Mouse (Mus musculus): Measurements from ENCODE around the gene Zfp385b. TPM values are rescaled to one million over a fixed set of nuclear protein-coding genes. Genes with fewer than 3 reads are reported as not detected.

Zfp385b gene
- polyA plus RNA-seq, 1 experiment from 2014 or later = 1.7 TPM

DNA sequence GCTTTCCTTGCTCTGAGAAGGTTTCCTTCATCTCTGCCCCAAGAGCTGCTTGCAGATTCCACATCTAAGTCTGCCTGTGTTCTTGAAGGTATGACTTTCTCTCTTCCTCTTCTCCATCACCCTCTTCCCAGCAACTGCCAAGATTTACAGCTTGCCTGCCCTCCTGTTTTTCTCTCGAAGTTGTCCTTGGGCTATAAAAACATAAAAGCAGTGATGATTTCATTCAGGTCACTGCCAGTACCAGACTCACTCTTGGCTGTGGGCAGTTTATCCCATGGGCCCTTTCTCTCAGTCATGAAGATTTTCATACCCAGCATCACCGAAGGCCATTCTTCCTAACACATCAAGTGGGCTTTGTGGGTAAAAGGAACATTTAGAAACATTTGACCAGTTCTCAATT is 89.2 kb downstream of the Zfp385b start:
- no peaks in the 10 kb centered on the region for H3K36me3 ChIP-seq (ENCODE audit: control insufficient read depth, insufficient read depth, low read length)
- no peak for ATAC-seq (ENCODE audit: low FRiP score)
- no peak overlapping the region for H3K4me2 ChIP-seq
- 84% methylated on average over 2 of the region's 2 CpGs for WGBS
- no peaks in the 10 kb centered on the region for H3K27me3 ChIP-seq (ENCODE audit: control insufficient read depth, insufficient read depth, low read length)
- no peak overlapping the region for H3K9ac ChIP-seq (ENCODE audit: low read length)
- no peak for DNase-seq (ENCODE audit: low spot score, missing footprints)
- no peaks in the 10 kb centered on the region for H3K9me3 ChIP-seq (ENCODE audit: control insufficient read depth, low read length)
- H3K4me1 ChIP-seq (ENCODE audit: control insufficient read depth, insufficient read depth, low read length) = no peaks in the 10 kb centered on the region
- H3K4me3 ChIP-seq (ENCODE audit: low read depth, low read length) = no peak overlapping the region
- no peak overlapping the region for H3K27ac ChIP-seq (ENCODE audit: low read depth, low read length)

GRCm38 (mm10) chr2:77726798-77727197 is 92.6 kb downstream of the Zfp385b start:
- WGBS = 86% methylated on average over 7 of the region's 7 CpGs
- ATAC-seq (ENCODE audit: low FRiP score) = no peak
- H3K4me3 ChIP-seq (ENCODE audit: low read depth, low read length) = no peak overlapping the region
- no peak overlapping the region for H3K9ac ChIP-seq (ENCODE audit: low read length)
- H3K36me3 ChIP-seq (ENCODE audit: control insufficient read depth, insufficient read depth, low read length) = no peaks in the 10 kb centered on the region
- no peaks in the 10 kb centered on the region for H3K4me1 ChIP-seq (ENCODE audit: control insufficient read depth, insufficient read depth, low read length)
- no peaks in the 10 kb centered on the region for H3K27me3 ChIP-seq (ENCODE audit: control insufficient read depth, insufficient read depth, low read length)
- no peak overlapping the region for H3K27ac ChIP-seq (ENCODE audit: low read depth, low read length)
- DNase-seq (ENCODE audit: low spot score, missing footprints) = no peak
- H3K9me3 ChIP-seq (ENCODE audit: control insufficient read depth, low read length) = no peaks in the 10 kb centered on the region
- no peak overlapping the region for H3K4me2 ChIP-seq

GRCm38 (mm10) chr2:77720806-77721205 is 98.6 kb downstream of the Zfp385b start:
- no peaks in the 10 kb centered on the region for H3K36me3 ChIP-seq (ENCODE audit: control insufficient read depth, insufficient read depth, low read length)
- no peak overlapping the region for H3K4me3 ChIP-seq (ENCODE audit: low read depth, low read length)
- DNase-seq (ENCODE audit: low spot score, missing footprints) (no peak), ATAC-seq (ENCODE audit: low FRiP score) (no peak)
- H3K27me3 ChIP-seq (ENCODE audit: control insufficient read depth, insufficient read depth, low read length) = no peaks in the 10 kb centered on the region
- H3K4me2 ChIP-seq = no peak overlapping the region
- H3K4me1 ChIP-seq (ENCODE audit: control insufficient read depth, insufficient read depth, low read length) = no peaks in the 10 kb centered on the region
- 92% methylated on average over 4 of the region's 4 CpGs for WGBS
- H3K27ac ChIP-seq (ENCODE audit: low read depth, low read length) = no peak overlapping the region
- H3K9me3 ChIP-seq (ENCODE audit: control insufficient read depth, low read length) = no peaks in the 10 kb centered on the region
- no peak overlapping the region for H3K9ac ChIP-seq (ENCODE audit: low read length)

DNA sequence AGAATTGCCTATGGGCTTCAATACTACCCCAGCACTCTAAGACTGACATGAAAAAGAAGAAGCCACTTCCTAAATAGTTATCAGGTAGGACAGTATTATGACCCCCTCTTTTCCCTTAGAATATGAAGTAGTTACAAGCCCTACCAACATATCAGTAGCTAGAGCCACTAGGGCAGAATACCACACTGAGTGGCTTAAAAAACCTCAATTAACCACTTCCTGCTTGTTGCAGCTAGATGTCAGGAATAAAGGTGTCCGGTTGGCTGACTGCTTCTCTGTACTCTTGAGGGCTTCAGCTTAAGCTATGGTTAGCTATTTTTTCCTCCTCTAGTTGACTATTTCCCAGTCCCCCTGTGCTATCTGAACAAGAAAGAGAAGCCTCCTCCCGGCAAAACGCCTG is 103.1 kb downstream of the Zfp385b start:
- Histone ChIP-seq H3K4me3 (ENCODE audit: low read depth, low read length) (no peak overlapping the region), H3K36me3 (ENCODE audit: control insufficient read depth, insufficient read depth, low read length) (no peaks in the 10 kb centered on the region), H3K4me1 (ENCODE audit: control insufficient read depth, insufficient read depth, low read length) (no peaks in the 10 kb centered on the region), H3K27me3 (ENCODE audit: control insufficient read depth, insufficient read depth, low read length) (no peaks in the 10 kb centered on the region), H3K27ac (ENCODE audit: low read depth, low read length) (no peak overlapping the region), H3K4me2 (no peak overlapping the region), H3K9me3 (ENCODE audit: control insufficient read depth, low read length) (no peaks in the 10 kb centered on the region), H3K9ac (ENCODE audit: low read length) (no peak overlapping the region)
- WGBS = 93% methylated on average over 3 of the region's 3 CpGs
- DNase-seq (ENCODE audit: low spot score, missing footprints) = no peak
- no peak for ATAC-seq (ENCODE audit: low FRiP score)

DNA sequence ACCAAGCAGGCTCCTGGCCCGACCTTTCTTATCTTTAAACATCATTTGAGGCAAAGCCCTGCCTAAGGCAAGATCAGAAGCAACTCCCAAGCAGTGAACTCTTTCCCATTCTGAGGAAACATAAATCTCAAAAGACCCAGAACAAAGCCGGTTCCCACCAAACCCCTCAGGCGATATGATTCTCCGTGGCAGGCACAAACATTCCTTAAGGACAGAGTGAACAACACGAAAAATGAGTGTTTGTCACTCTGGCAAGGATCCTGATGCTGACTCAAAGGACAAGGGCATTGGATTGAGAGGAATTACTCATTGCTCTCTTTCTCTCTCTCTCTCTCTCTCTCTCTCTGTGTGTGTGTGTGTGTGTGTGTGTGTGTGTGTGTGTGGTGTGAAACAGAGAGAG is 105.6 kb downstream of the Zfp385b start:
- DNase-seq (ENCODE audit: low spot score, missing footprints) = no peak
- H3K4me2 ChIP-seq = no peak overlapping the region
- no peak overlapping the region for H3K9ac ChIP-seq (ENCODE audit: low read length)
- no peaks in the 10 kb centered on the region for H3K9me3 ChIP-seq (ENCODE audit: control insufficient read depth, low read length)
- no peak for ATAC-seq (ENCODE audit: low FRiP score)
- H3K27ac ChIP-seq (ENCODE audit: low read depth, low read length) = no peak overlapping the region
- WGBS = 76% methylated on average over 5 of the region's 5 CpGs
- no peaks in the 10 kb centered on the region for H3K27me3 ChIP-seq (ENCODE audit: control insufficient read depth, insufficient read depth, low read length)
- no peaks in the 10 kb centered on the region for H3K4me1 ChIP-seq (ENCODE audit: control insufficient read depth, insufficient read depth, low read length)
- no peak overlapping the region for H3K4me3 ChIP-seq (ENCODE audit: low read depth, low read length)
- H3K36me3 ChIP-seq (ENCODE audit: control insufficient read depth, insufficient read depth, low read length) = no peaks in the 10 kb centered on the region

- Histone ChIP-seq H3K4me2 (no peak overlapping the region), H3K4me3 (ENCODE audit: low read depth, low read length) (no peak overlapping the region), H3K9ac (ENCODE audit: low read length) (no peak overlapping the region), H3K27ac (ENCODE audit: low read depth, low read length) (no peak overlapping the region), H3K36me3 (ENCODE audit: control insufficient read depth, insufficient read depth, low read length) (no peaks in the 10 kb centered on the region), H3K9me3 (ENCODE audit: control insufficient read depth, low read length) (no peaks in the 10 kb centered on the region), H3K4me1 (ENCODE audit: control insufficient read depth, insufficient read depth, low read length) (no peaks in the 10 kb centered on the region; the same call in 1 of the 2 replicates), H3K27me3 (ENCODE audit: control insufficient read depth, insufficient read depth, low read length) (no peaks in the 10 kb centered on the region)
- no peak for DNase-seq (ENCODE audit: low spot score, missing footprints)
- WGBS = 95% methylated on average over 1 of the region's 1 CpGs
- no peak for ATAC-seq (ENCODE audit: low FRiP score)
These were observed 107.7 kb downstream of the Zfp385b start for GRCm38 (mm10) chr2:77711751-77712150.

DNA sequence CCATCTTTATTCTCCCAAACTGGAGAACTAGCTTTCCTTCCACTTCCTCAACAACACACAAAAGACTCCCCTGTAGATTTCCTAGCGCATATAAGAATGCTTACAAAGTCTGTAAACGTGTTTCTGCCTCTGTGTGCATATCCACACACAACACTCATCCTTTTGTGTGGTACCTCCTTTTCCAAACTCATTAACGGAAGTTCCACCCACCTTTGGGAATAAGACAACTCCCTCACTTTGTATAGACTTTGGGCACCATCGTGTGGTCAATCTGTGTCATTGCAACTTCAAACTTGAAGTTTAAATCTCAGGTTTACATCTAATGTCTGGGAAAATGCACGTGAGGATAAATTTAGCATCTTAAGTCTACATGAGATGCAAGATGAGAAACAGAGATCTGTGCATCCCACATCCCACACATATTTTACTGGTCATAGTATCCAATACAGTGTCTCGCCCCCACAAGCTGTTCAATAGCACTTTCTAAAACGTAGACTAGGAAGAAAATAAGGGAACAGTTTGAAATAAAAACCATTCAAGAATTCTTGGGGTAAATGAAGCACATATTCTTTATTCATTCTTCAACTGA is 110.1 kb downstream of the Zfp385b start:
- no peak overlapping the region for H3K9ac ChIP-seq (ENCODE audit: low read length)
- H3K36me3 ChIP-seq (ENCODE audit: control insufficient read depth, insufficient read depth, low read length) = no peaks in the 10 kb centered on the region
- H3K27ac ChIP-seq (ENCODE audit: low read depth, low read length) = no peak overlapping the region
- no peak overlapping the region for H3K4me2 ChIP-seq
- WGBS = 28% methylated on average over 7 of the region's 7 CpGs
- H3K9me3 ChIP-seq (ENCODE audit: control insufficient read depth, low read length) = no peaks in the 10 kb centered on the region
- ATAC-seq (ENCODE audit: low FRiP score) = peak; percentile 68
- no peaks in the 10 kb centered on the region; the same call in 1 of the 2 replicates for H3K4me1 ChIP-seq (ENCODE audit: control insufficient read depth, insufficient read depth, low read length)
- H3K4me3 ChIP-seq (ENCODE audit: low read depth, low read length) = no peak overlapping the region
- peak; percentile 97 for DNase-seq (ENCODE audit: low spot score, missing footprints)
- no peaks in the 10 kb centered on the region for H3K27me3 ChIP-seq (ENCODE audit: control insufficient read depth, insufficient read depth, low read length)

DNA sequence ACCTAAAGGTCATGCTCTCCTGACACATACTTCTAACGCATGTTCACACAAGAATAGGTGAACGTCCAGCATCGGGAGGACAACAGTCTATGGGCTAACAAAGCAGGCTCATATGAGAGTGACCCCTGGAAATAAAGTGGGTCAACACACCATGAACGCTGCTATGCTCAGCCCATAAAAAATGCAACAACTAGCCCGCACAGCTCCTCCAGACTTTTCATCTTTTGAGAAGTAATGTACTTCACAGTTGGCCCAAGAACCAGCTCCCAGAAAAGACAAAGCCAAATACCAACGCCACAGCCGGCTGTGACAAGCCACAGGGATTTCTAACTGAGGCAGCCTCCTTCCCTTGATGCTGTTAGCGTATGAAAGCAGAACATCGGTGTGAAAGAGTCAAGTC is 112.3 kb downstream of the Zfp385b start:
- H3K4me2 ChIP-seq = no peak overlapping the region
- no peak overlapping the region for H3K4me3 ChIP-seq (ENCODE audit: low read depth, low read length)
- peaks cover 7% of the 10 kb centered on the region for H3K4me1 ChIP-seq (ENCODE audit: control insufficient read depth, insufficient read depth, low read length)
- H3K27me3 ChIP-seq (ENCODE audit: control insufficient read depth, insufficient read depth, low read length) = no peaks in the 10 kb centered on the region
- H3K9ac ChIP-seq (ENCODE audit: low read length) = no peak overlapping the region
- no peaks in the 10 kb centered on the region for H3K36me3 ChIP-seq (ENCODE audit: control insufficient read depth, insufficient read depth, low read length)
- no peak for ATAC-seq (ENCODE audit: low FRiP score)
- DNase-seq (ENCODE audit: low spot score, missing footprints) = peak; percentile 86
- WGBS = 56% methylated on average over 9 of the region's 9 CpGs
- H3K9me3 ChIP-seq (ENCODE audit: control insufficient read depth, low read length) = no peaks in the 10 kb centered on the region
- no peak overlapping the region for H3K27ac ChIP-seq (ENCODE audit: low read depth, low read length)

DNA sequence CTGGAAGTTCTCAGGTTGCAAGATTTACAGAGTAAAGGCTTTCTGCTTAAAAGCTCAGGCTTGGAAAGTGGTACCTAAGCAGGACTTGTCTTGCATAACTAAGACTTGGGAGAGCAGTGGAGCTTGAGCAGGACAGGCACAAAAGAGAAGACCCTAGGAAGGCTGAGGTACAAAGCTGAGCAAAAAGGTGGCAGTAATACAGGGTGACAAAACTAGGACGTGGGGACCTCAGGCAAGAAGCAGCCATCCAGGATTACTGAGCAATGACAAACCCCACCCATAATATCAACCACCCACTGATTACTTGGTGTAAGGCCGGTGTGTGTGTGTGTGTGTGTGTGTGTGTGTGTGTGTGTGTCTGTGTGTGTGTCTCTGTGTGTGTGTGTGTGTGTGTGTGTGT is 114.0 kb downstream of the Zfp385b start:
- DNase-seq (ENCODE audit: low spot score, missing footprints) = no peak
- 77% methylated on average over 2 of the region's 2 CpGs for WGBS
- no peaks in the 10 kb centered on the region for H3K36me3 ChIP-seq (ENCODE audit: control insufficient read depth, insufficient read depth, low read length)
- no peaks in the 10 kb centered on the region for H3K27me3 ChIP-seq (ENCODE audit: control insufficient read depth, insufficient read depth, low read length)
- no peak overlapping the region for H3K4me2 ChIP-seq
- ATAC-seq (ENCODE audit: low FRiP score) = no peak
- no peak overlapping the region for H3K4me3 ChIP-seq (ENCODE audit: low read depth, low read length)
- H3K9me3 ChIP-seq (ENCODE audit: control insufficient read depth, low read length) = no peaks in the 10 kb centered on the region
- H3K4me1 ChIP-seq (ENCODE audit: control insufficient read depth, insufficient read depth, low read length) = peaks cover 7% of the 10 kb centered on the region
- H3K9ac ChIP-seq (ENCODE audit: low read length) = no peak overlapping the region
- no peak overlapping the region for H3K27ac ChIP-seq (ENCODE audit: low read depth, low read length)

All from midbrain, embryonic 11.5 days (tissue).